Mouse (Mus musculus) heart, postnatal 0 days (tissue): Measurements from ENCODE around the gene BC024063. TPM values are rescaled to one million over a fixed set of nuclear protein-coding genes. Genes with fewer than 3 reads are reported as not detected.

Experiments
- ATAC-seq: fragments of 200-750 bp; cut with Nextera tagmentation; 2 replicates; pipeline ENCODE4 v1.8.0; 2017; ENCODE audit warnings: low read depth, moderate number of reproducible peaks, moderate library complexity; ENCODE audit not compliant: insufficient read depth
- DNase-seq: peaks from one replicate; pipeline ENCODE4 v3.0.0-alpha.2; 2016; ENCODE audit warnings: low spot score
- H3K27ac ChIP-seq: fragments of 300-500 bp; sonication (generic); 2 replicates; pipeline ENCODE4 v1.5.1; 2014; ENCODE audit warnings: low read depth, mild to moderate bottlenecking
- H3K27me3 ChIP-seq: fragments of 300-500 bp; sonication (generic); 2 replicates; pipeline ENCODE4 v1.6.1; 2014; ENCODE audit warnings: low read length, mixed read lengths; ENCODE audit not compliant: control insufficient read depth, insufficient read depth
- H3K36me3 ChIP-seq: fragments of 300-500 bp; sonication (generic); replicated peaks from 2 replicates; pipeline ENCODE4 v1.6.1; 2014; ENCODE audit warnings: low read length, mixed read lengths; ENCODE audit not compliant: control insufficient read depth, insufficient read depth
- H3K4me1 ChIP-seq: fragments of 300-500 bp; sonication (generic); 2 replicates; pipeline ENCODE4 v1.6.1; 2014; ENCODE audit warnings: antibody characterized with exemption; ENCODE audit not compliant: control insufficient read depth, insufficient read depth
- H3K4me2 ChIP-seq: fragments of 300-500 bp; sonication (generic); 2 replicates; pipeline ENCODE4 v1.6.1; 2014; ENCODE audit warnings: low read depth, mild to moderate bottlenecking, low read length, moderate library complexity
- H3K4me3 ChIP-seq: fragments of 300-500 bp; sonication (generic); 2 replicates; pipeline ENCODE4 v1.5.1; 2014; ENCODE audit warnings: low read depth, low read length
- H3K9ac ChIP-seq: fragments of 300-500 bp; sonication (generic); replicated peaks from 2 replicates; pipeline ENCODE4 v1.6.1; 2014; ENCODE audit warnings: low read depth, low read length, mixed read lengths
- H3K9me3 ChIP-seq: fragments of 300-500 bp; sonication (generic); replicated peaks from 2 replicates; pipeline ENCODE4 v1.6.1; 2016; ENCODE audit warnings: low read length; ENCODE audit not compliant: control insufficient read depth
- CTCF ChIP-seq: IDR thresholded peaks from 2 replicates; pipeline ENCODE4 v1.5.1; 2016; ENCODE audit warnings: antibody characterized with exemption, control low read depth, low read depth
- EP300 ChIP-seq: IDR thresholded peaks from 2 replicates; pipeline ENCODE4 v1.6.1; 2016; ENCODE audit warnings: antibody characterized with exemption, low read depth
- WGBS: fragments of 180-500 bp; shearing (Covaris S2); extraction: QIAGEN DNeasy Blood & Tissue Kit; methylation state at CpG from one replicate; pipeline ENCODE4 v1.1.7; 2014; 5-methylcytosine and 5-hydroxymethylcytosine counted together
- polyA plus RNA-seq: library from polyadenylated mRNA; unstranded; fragments of >200 nt; fragmentation: Nextera tagmentation; extraction: Ambion mirVana; gene quantifications from 2 replicates; pipeline ENCODE4 v1.2.1, GENCODE M21; 2015
- total RNA-seq: library from RNA; depleted of rRNA; stranded (reverse); fragments of >200 nt; gene quantifications from 2 replicates; pipeline ENCODE4 v1.2.3, GENCODE M21; 2014; ENCODE audit warnings: low replicate concordance; rRNA removed

Gene BC024063
- total and polyA plus RNA-seq, 2 experiments from 2014 or later = 1.4 to 1.9 TPM

DNA sequence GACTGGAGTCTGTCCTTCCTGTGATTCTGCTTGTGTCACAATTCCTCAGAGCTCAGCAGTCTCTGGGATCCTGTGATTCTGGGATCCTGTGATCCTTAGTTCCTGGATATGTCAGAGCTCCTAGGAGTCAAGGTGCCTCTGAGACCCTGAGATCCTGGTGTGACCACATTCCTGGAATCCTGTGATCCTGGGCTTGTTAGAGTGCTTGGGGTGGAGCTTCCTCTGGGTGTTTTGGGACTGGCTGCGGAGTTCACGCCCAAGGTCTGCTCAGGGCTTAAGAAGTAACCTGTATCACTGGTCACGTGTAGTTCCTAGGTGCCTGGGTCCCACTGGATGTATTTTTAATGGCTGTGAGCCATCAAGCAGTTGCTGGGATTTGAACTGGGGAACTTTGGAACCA lies 34.1 kb downstream of the BC024063 start:
- Histone ChIP-seq H3K27me3 (no peaks in the 10 kb centered on the region), H3K4me3 (no peak overlapping the region), H3K4me2 (no peak overlapping the region), H3K36me3 (no peaks in the 10 kb centered on the region), H3K4me1 (no peaks in the 10 kb centered on the region), H3K9me3 (peaks cover 30% of the 10 kb centered on the region), H3K27ac (no peak overlapping the region), H3K9ac (no peak overlapping the region)
- ATAC-seq = no peak
- WGBS = 65% methylated on average over 3 of the region's 3 CpGs
- DNase-seq = no peak
- TF ChIP-seq CTCF (no peak), EP300 (no peak)

DNA sequence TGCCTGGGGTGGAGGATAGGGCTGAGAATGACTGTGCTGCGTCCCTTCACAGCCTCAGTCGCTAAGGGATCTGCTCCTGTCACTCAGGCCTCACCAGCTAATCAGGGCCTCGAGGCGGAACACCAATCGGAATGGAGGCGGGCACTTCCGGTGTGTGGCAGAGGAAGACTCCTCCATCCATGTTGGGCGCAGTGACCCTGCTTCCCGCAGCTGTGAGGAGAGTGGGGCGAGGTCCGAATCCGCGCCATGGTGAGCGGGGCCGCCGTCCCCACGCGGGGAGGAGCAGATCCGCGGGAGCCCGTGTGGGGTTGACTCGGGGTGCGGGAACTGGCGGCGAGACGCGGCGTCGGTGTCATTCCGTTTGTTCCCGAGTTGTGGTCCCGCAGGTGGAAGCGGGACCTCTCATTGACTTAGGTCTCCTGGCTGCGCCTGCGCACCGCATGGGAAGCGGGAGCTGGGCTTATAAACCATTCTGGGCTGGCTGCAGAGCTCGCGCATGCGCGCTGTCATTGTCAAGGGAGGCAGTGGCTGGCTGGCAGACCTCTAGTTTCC lies 44.8 kb downstream of the BC024063 start, which contains the start of gene AU041133:
AU041133 (plus strand) TSS at position 164 of the 552 bp plus-strand sequence.
- Histone ChIP-seq H3K9ac (peak within 1 kb of the TSS; percentile 67), H3K9me3 (peaks cover 40% of the 10 kb centered on the region), H3K4me3 (peak within 1 kb of the TSS; percentile 73), H3K27me3 (no peaks in the 10 kb centered on the region), H3K4me2 (peak within 1 kb of the TSS; percentile 65), H3K4me1 (no peaks in the 10 kb centered on the region), H3K27ac (peak within 1 kb of the TSS; percentile 87), H3K36me3 (0 out of 2 replicates have a peak, but pooled peaks cover 5% of the 10 kb centered on the region)
- TF ChIP-seq EP300 = no peak
- TF ChIP-seq CTCF = no peak
- 2% methylated on average over 41 of the region's 41 CpGs for WGBS
- DNase-seq (peak; percentile 91), ATAC-seq (peak; percentile 99)

GRCm38 (mm10) chr10:82145282-82145681 lies 62.1 kb downstream of the BC024063 start:
- DNase-seq (no peak), ATAC-seq (no peak)
- Histone ChIP-seq H3K9ac (no peak overlapping the region), H3K4me2 (no peak overlapping the region), H3K36me3 (peaks cover 46% of the 10 kb centered on the region), H3K27me3 (no peaks in the 10 kb centered on the region), H3K4me3 (no peak overlapping the region), H3K9me3 (peaks cover 53% of the 10 kb centered on the region), H3K27ac (no peak overlapping the region), H3K4me1 (no peaks in the 10 kb centered on the region)
- TF ChIP-seq EP300 (no peak), CTCF (no peak)
- WGBS = 90% methylated on average over 1 of the region's 1 CpGs

DNA sequence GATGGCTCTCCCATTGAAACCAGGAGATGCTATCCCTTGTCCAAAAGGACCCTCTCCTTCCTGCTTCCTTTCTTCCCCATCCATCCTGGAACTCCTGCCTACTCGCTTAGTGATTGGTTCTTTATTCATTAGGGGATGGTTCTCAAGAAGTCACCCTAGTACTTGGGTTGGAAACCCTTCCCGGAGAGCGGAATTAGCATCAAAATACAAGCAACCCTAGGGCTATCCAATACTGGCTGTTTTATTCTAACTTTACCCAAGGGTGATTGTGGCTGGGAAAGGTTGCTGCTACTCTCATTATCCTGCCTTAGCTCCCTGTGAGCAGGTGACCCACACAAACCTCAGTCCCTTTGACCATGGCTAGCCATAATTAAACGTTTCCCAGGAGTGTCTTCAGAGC lies 64.4 kb downstream of the BC024063 start:
- no peak overlapping the region for H3K9ac ChIP-seq
- no peak overlapping the region for H3K27ac ChIP-seq
- H3K4me3 ChIP-seq = no peak overlapping the region
- H3K9me3 ChIP-seq = peaks cover 74% of the 10 kb centered on the region
- DNase-seq (no peak), ATAC-seq (no peak)
- 79% methylated on average over 4 of the region's 4 CpGs for WGBS
- no peak overlapping the region for H3K4me2 ChIP-seq
- H3K36me3 ChIP-seq = peaks cover 64% of the 10 kb centered on the region
- no peaks in the 10 kb centered on the region for H3K27me3 ChIP-seq
- TF ChIP-seq CTCF (no peak), EP300 (no peak)
- H3K4me1 ChIP-seq = no peaks in the 10 kb centered on the region

Other genes starting within 250 kb of the BC024063 start
- gene Gm32687, start 219.4 kb upstream of the BC024063 start, total RNA-seq = 1.0 TPM in 1 of 2 replicates, not detected in the other
- gene Gm32687, start 219.4 kb upstream of the BC024063 start, polyA plus RNA-seq = 3.1 and 4.3 TPM in 2 replicates
- 0.76 and 1.8 TPM in 2 replicates for gene Zfp781, start 152.9 kb upstream of the BC024063 start, total RNA-seq
- 0.81 and 1.1 TPM in 2 replicates for gene Zfp781, start 152.9 kb upstream of the BC024063 start, polyA plus RNA-seq
- gene Zfp873, start 35.2 kb upstream of the BC024063 start, total RNA-seq = 2.1 and 3.7 TPM in 2 replicates
- 8.1 and 8.5 TPM in 2 replicates for gene Zfp873, start 35.2 kb upstream of the BC024063 start, polyA plus RNA-seq
- 2.8 and 3.7 TPM in 2 replicates for gene AU041133, start 44.7 kb downstream of the BC024063 start, total RNA-seq
- gene AU041133, start 44.7 kb downstream of the BC024063 start, polyA plus RNA-seq = 4.3 and 4.7 TPM in 2 replicates
- 0.97 and 2.7 TPM in 2 replicates for gene Zfp938, start 157.9 kb downstream of the BC024063 start, total RNA-seq
- gene Zfp938, start 157.9 kb downstream of the BC024063 start, polyA plus RNA-seq = 14.8 and 15.2 TPM in 2 replicates
- gene 4932415D10Rik, start 233.2 kb downstream of the BC024063 start, total RNA-seq = not detected in 2 replicates
- not detected in 2 replicates for gene 4932415D10Rik, start 233.2 kb downstream of the BC024063 start, polyA plus RNA-seq